Mouse (Mus musculus): Measurements from ENCODE around the gene Egfl8. TPM values are rescaled to one million over a fixed set of nuclear protein-coding genes. Genes with fewer than 3 reads are reported as not detected.

Egfl8 gene
- total RNA-seq (2021): 1 to 10 TPM; 2.1 to 3.5 TPM

- intact Hi-C loops (cut with DNase I): loop anchor here (5.0 kb wide), 3 partner anchors 44 to 104 kb away; no protein-coding TSS in a partner anchor
- DNase-seq: no peak
These were observed at the start of gene Egfl8 for GRCm38 (mm10) chr17:34615871-34616270. TSS of gene Egfl8 (minus strand) at chr17:34615971.

DNA sequence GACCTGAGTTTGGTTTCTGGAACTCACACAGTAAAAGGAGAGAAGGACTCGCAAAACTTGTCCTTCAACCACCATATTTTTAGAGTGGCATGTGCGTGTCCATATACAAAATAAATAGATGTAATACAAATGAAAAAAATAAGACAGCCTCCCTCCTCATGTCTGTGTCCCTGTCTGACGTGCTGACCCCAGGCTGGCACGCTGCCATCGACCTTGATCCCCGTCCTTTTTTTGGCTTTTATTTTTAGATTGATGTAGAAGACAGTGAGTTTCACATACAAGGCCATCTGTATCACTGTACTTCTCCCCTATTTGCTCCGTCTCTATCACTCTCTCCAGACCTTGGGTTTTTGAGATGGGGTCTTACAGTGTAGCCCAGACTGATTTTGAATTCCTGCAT, 48.7 kb upstream of the Egfl8 start:
- intact Hi-C loops (cut with DNase I): no loop called here
- no peak for DNase-seq

GRCm38 (mm10) chr17:34663558-34663957, 47.8 kb upstream of the Egfl8 start:
- DNase-seq: no peak
- intact Hi-C loops (cut with DNase I): no loop called here

DNA sequence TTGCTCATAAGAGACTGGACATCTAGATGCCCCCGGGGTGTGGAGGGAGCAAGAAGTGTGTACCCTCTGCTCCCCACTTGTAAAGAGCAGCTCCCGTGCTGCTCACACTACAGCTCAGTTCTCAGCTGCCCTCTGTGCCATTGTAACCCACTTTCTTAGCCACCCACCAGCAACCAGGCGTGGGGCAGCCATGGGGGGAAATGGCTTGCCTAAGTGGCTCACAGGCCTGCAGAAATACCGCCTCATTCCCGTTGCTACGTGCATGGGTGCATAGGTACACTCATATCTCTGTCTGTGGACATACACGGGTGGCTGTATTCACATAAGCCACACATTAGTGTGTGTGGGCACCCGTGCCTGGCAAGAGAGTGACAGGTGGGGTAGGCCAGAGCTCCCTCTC, 47.2 kb upstream of the Egfl8 start:
- intact Hi-C loops (cut with DNase I): no loop called here

GRCm38 (mm10) chr17:34662468-34662867, 46.7 kb upstream of the Egfl8 start:
- intact Hi-C loops (cut with DNase I): no loop called here

More for the DNA sequence above, 47.2 kb upstream of the Egfl8 start:
- DNase-seq: no peak

GRCm38 (mm10) chr17:34661121-34661591, 45.4 kb upstream of the Egfl8 start:
- DNase-seq: peak; percentile 68 to 77
- intact Hi-C loops (cut with DNase I): loop anchor here (2.0 kb wide), 1 partner anchor 24 kb away; no protein-coding TSS in a partner anchor

More at GRCm38 (mm10) chr17:34662468-34662867, 46.7 kb upstream of the Egfl8 start:
- no peak for DNase-seq

DNA sequence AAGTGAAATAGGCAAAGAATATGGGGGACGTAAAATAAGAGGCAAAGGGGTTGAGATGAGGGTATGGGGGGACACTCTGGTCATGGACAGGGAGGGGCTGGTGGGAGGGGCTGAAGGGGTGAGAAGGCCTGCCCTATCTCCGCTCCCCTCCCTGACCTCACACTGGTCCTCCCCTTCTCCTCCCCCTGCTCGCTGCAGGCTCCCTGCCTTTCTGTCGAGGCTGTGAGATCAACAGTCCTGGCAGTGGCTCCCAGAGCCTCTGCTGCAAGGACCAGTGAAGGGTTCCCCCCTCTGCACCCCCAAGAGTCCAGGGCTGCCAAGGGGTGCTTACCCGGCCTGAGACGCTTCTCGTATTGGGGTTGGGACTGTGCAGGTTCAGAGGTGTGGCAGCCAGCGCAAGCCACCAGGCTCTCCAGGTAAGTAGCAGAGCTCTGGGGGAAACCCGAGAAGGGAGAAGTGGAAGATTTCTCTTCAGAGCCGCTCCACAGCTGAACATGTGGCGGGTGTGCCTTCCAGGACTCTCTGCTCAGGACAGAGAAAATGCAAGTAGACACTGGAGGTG, 44.6 kb upstream of the Egfl8 start:
- intact Hi-C loops (cut with DNase I): loop anchor here (2.0 kb wide), 1 partner anchor 24 kb away; no protein-coding TSS in a partner anchor
- DNase-seq: peak in 1 of 2 experiments; percentile 66

DNA sequence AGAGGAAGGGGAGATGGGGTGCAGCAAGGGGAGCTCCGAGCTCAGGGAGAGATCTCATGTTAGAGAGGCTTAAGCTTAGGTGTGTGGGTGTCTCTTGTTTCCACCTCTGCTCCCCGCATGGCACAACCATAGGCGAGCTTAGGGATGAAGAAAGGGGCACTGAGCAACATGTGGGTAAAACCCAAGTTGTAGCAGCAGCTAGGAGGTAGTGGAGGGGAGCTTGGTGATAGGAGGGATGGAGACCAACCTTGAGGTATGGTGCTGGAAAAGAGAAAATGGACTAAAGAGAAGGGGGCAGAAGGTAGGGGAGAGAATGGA, 44.1 kb upstream of the Egfl8 start:
- DNase-seq: no peak
- intact Hi-C loops (cut with DNase I): loop anchor here (2.0 kb wide), 1 partner anchor 25 kb away; no protein-coding TSS in a partner anchor

GRCm38 (mm10) chr17:34659181-34659896, 43.6 kb upstream of the Egfl8 start:
- no peak for DNase-seq
- intact Hi-C loops (cut with DNase I): no loop called here

DNA sequence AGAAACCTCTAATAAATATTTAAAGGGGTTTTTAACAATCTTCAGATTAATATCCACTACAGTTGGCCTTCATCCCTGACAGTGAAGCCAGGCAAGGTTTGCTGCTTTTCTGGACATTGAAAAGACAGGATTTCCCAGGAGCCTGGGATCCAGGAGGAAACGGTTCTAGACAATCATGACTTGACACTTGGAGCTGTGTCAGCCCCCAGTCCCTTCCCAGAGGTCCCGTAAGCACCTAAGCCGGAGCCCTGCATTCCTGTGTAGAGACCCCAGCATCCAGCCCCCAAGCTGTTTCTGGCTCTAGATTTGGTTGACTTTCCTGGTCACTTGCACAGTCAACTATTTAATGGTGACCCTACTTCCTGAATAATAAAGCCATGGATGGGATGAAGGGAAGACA, 42.8 kb upstream of the Egfl8 start:
- intact Hi-C loops (cut with DNase I): no loop called here
- DNase-seq: no peak

GRCm38 (mm10) chr17:34658145-34658544, 42.4 kb upstream of the Egfl8 start:
- no peak for DNase-seq
- intact Hi-C loops (cut with DNase I): no loop called here

GRCm38 (mm10) chr17:34657271-34657670, 41.5 kb upstream of the Egfl8 start:
- no peak for DNase-seq
- intact Hi-C loops (cut with DNase I): no loop called here

- intact Hi-C loops (cut with DNase I): no loop called here
These were observed 40.9 kb upstream of the Egfl8 start for GRCm38 (mm10) chr17:34656666-34657065.

DNA sequence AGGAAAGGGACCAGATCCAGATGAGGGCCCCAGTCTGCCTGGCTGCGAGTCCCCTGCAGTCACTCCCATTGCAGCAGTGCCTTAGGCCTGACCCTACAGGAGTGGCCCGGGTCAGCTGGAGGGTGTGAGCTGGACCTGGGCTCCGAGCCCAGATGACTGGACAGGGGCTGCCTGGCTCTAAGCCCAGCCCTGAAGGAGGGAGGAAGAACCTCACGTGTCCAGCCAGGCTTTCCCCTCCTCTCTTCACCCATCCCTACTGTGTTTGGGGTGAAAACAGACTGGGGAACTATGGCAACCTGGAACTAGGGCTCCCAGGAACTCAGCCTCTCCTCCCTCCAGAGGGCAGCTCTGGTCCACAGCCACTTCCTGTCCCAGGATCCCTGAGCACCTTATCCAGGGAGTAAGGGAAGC, 39.8 kb upstream of the Egfl8 start:
- peak; percentile 92 to 95 for DNase-seq
- intact Hi-C loops (cut with DNase I): loop anchor here (1.0 kb wide), 1 partner anchor 58 kb away; no protein-coding TSS in a partner anchor

More at GRCm38 (mm10) chr17:34656666-34657065, 40.9 kb upstream of the Egfl8 start:
- peak; percentile 70 to 75 for DNase-seq

GRCm38 (mm10) chr17:34655160-34655559, 39.4 kb upstream of the Egfl8 start:
- intact Hi-C loops (cut with DNase I): loop anchor here (1.0 kb wide), 1 partner anchor 58 kb away; no protein-coding TSS in a partner anchor
- DNase-seq: peak in 1 of 2 experiments; percentile 78

GRCm38 (mm10) chr17:34654392-34654791, 38.6 kb upstream of the Egfl8 start:
- intact Hi-C loops (cut with DNase I): loop anchor here (5.0 kb wide), 1 partner anchor 158 kb away; no protein-coding TSS in a partner anchor
- DNase-seq: no peak

DNA sequence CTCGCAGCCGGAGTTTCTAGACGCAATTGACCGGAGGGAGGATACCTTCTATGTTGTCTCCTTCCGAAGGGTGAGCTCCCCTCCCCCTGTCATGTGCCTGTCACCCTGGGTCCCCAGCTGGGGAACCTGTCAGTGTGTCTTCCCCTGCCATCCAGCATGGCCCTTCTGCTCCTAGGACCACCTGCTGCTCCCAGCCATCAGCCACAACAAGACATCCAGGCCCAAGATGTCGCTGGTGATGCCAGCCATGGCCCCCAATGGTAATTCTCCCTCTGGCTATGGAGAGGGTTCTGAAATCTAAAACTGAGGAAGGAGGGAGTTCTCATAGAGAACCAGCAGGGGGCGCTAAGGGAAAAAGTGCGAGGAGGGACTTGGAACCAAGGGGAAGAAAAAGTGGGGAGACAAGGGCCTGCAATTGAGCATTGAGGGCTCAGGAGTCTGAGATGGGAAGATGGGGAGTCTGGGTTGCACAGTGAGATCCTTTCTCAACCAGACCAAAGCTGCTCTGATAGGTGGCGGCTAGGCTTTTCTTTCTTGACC, 38.0 kb upstream of the Egfl8 start:
- intact Hi-C loops (cut with DNase I): loop anchor here (5.0 kb wide), 1 partner anchor 158 kb away; no protein-coding TSS in a partner anchor
- DNase-seq: peak; percentile 60 to 83

GRCm38 (mm10) chr17:34652985-34653384, 37.2 kb upstream of the Egfl8 start:
- intact Hi-C loops (cut with DNase I): loop anchor here (5.0 kb wide), 1 partner anchor 159 kb away; no protein-coding TSS in a partner anchor
- DNase-seq: no peak

DNA sequence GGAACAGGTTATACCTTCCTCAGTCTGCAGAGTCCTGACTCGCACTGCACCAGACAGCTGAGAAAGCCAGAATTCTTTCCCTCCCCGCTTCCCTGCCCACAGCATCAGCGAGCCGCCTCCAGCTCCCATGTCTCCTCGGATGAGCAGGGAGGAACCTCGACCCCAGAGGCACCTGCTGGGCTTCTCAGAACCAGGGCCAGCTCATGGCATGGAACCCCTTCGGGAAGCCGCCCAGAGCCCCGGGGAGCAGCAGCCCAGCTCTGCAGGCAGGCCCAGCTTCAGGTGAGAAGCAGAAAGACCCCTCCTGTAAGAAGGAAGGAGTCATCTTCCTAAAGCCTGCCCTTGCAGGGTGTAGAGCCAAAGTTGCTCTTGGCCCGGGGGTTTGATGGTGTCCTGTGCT, 36.8 kb upstream of the Egfl8 start:
- DNase-seq: no peak

DNA sequence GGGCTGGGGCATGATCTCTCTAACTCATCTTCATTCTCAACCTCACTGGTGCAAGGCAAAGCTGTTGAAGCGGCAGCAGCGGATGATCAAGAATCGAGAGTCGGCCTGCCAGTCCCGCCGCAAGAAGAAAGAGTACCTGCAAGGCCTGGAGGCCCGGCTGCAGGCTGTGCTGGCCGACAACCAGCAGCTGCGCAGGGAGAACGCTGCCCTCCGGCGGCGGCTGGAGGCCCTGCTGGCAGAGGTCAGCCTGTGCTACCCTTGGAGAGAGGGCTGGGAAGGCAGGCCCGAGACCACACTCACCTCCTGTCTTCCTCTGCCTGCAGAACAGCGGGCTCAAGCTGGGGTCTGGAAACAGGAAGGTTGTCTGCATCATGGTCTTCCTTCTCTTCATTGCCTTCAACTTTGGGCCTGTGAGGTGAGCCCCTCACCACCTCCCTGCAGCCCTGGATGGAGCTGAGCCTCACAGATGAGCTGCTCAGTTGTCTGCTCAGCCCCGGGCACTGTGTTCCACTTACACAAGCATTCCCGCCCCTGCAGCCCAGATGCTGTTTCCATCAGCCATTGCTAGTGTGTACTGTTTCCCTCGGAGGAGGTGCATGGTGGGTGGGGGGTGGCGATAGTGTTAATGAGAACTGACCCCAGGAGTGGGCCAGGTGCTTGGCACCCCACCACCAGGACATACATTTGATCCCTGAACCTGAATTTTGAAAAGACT, 35.9 kb upstream of the Egfl8 start:
- intact Hi-C loops (cut with DNase I): loop anchor here (5.0 kb wide), 1 partner anchor 161 kb away; no protein-coding TSS in a partner anchor
- DNase-seq: no peak

More for the DNA sequence above, 36.8 kb upstream of the Egfl8 start:
- intact Hi-C loops (cut with DNase I): loop anchor here (5.0 kb wide), 1 partner anchor 160 kb away; no protein-coding TSS in a partner anchor
